Mouse (Mus musculus) kidney, postnatal 4 days (tissue): ENCODE measurements around the gene Olfr1212.

Experiments used
- DNase-seq, 2 experiments: peaks; one replicate each; pipeline ENCODE4 v3.0.0; 2021; ENCODE audit warnings: mixed read lengths in 2 of 2

Gene Olfr1212

GRCm38 (mm10) chr2:88953669-88954068 lies at the start of gene Olfr1212:
Gene Olfr1212, plus strand, starts transcription at chr2:88953969.
- DNase-seq, result no peak

GRCm38 (mm10) chr2:88915057-88915456 lies 38.7 kb upstream of the Olfr1212 start, which contains the start of gene Olfr1209:
Gene Olfr1209, minus strand, starts transcription at chr2:88915157.
- no peak for DNase-seq

- no peak for DNase-seq
Measured at GRCm38 (mm10) chr2:88938011-88938410, 15.8 kb upstream of the Olfr1212 start, which contains the start of gene Olfr1211. Gene Olfr1211, minus strand, starts transcription at chr2:88938111.

- DNase-seq, result no peak
Measured at GRCm38 (mm10) chr2:88980181-88980580, 26.4 kb downstream of the Olfr1212 start, which contains the start of gene Gm13762. Gene Gm13762, minus strand, starts transcription at chr2:88980281.

- DNase-seq, result no peak
Measured at GRCm38 (mm10) chr2:88992553-88992952, 38.8 kb downstream of the Olfr1212 start, which contains the start of gene Olfr1214. Gene Olfr1214, minus strand, starts transcription at chr2:88992653.

- no peak for DNase-seq
Measured at GRCm38 (mm10) chr2:89006873-89007272, 53.1 kb downstream of the Olfr1212 start, which contains the start of gene Olfr1215. Gene Olfr1215, minus strand, starts transcription at chr2:89006973.
